Mouse (Mus musculus): ENCODE measurements around the gene Mgat5. TPM values are rescaled to one million over a fixed set of nuclear protein-coding genes. Genes with fewer than 3 reads are reported as not detected.

Gene Mgat5
- polyA plus RNA-seq (2015; fragmentation: Nextera tagmentation; extraction: Ambion mirVana) = 5.9 and 6.3 TPM in 2 replicates

DNA sequence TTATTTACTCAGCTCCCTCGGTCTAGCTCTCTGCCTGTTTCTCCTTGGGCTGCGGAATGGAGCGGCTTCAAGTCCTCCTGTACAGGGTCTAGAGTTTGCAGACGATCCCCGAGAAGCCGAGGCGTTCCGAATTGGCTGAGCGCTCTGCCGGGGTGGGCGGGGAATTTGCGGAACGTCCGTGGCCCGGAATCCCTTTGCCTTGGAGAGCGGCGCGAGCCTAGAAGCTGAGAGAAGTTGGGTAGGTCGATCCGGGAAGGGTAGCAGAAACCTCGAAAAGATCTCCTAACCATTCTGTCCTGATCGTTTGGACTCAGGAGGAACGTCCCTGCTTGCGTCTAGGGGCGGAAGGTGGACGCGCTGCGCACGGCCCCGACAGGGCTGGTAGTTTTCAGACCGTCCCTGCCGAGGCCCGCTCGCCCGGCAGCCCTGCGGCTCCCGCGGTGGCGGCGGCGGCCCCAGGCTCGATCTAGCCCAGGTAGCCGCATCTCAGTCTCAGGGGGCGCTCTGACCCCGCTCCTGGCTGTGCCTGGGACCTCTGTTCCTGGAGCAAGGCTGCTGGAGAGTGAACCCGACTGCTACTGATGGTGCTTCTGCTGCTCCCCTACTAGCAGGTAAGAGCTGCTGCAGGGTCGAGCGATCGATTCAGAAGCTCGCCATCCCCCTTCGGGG, at the start of gene Mgat5:
Gene Mgat5, plus strand, starts transcription at position 199 of the 669 bp plus-strand sequence.
- under 1% methylated on average over 51 of the region's 51 CpGs for WGBS
- peak; percentile 95 for ATAC-seq

GRCm38 (mm10) chr1:127160118-127160760, 44.6 kb upstream of the Mgat5 start:
- H3K4me1 ChIP-seq (replicated peaks) = no peaks in the 10 kb centered on the region

More for the DNA sequence above, at the start of gene Mgat5:
- Histone ChIP-seq H3K4me3 (replicated peaks) (peak within 1 kb of the TSS; percentile 82), H3K9me3 (no peaks in the 10 kb centered on the region), H3K9ac (peak within 1 kb of the TSS; percentile 81), H3K27ac (peak within 1 kb of the TSS; percentile 98), H3K36me3 (no peaks in the 10 kb centered on the region), H3K4me1 (replicated peaks) (0 out of 2 replicates have a peak, but pooled peaks cover 7% of the 10 kb centered on the region), H3K27me3 (replicated peaks) (no peaks in the 10 kb centered on the region), H3K4me2 (replicated peaks) (peak within 1 kb of the TSS; percentile 94)

GRCm38 (mm10) chr1:127164589-127165160, 40.1 kb upstream of the Mgat5 start:
- Histone ChIP-seq H3K36me3 (no peaks in the 10 kb centered on the region), H3K9ac (no peak overlapping the region), H3K27me3 (replicated peaks) (no peaks in the 10 kb centered on the region), H3K4me1 (replicated peaks) (no peaks in the 10 kb centered on the region), H3K4me2 (replicated peaks) (no peak overlapping the region), H3K9me3 (no peaks in the 10 kb centered on the region), H3K4me3 (replicated peaks) (no peak overlapping the region), H3K27ac (no peak overlapping the region)
- 83% methylated on average over 4 of the region's 4 CpGs for WGBS
- peak; percentile 45; the same call in 1 of the 2 replicates for ATAC-seq

More at GRCm38 (mm10) chr1:127160118-127160760, 44.6 kb upstream of the Mgat5 start:
- no peak overlapping the region for H3K4me3 ChIP-seq (replicated peaks)
- ATAC-seq = no peak
- H3K9ac ChIP-seq = no peak overlapping the region
- H3K27me3 ChIP-seq (replicated peaks) = no peaks in the 10 kb centered on the region
- H3K27ac ChIP-seq = no peak overlapping the region
- no peaks in the 10 kb centered on the region for H3K9me3 ChIP-seq
- H3K36me3 ChIP-seq = no peaks in the 10 kb centered on the region
- H3K4me2 ChIP-seq (replicated peaks) = no peak overlapping the region
- WGBS = 94% methylated on average over 5 of the region's 5 CpGs

DNA sequence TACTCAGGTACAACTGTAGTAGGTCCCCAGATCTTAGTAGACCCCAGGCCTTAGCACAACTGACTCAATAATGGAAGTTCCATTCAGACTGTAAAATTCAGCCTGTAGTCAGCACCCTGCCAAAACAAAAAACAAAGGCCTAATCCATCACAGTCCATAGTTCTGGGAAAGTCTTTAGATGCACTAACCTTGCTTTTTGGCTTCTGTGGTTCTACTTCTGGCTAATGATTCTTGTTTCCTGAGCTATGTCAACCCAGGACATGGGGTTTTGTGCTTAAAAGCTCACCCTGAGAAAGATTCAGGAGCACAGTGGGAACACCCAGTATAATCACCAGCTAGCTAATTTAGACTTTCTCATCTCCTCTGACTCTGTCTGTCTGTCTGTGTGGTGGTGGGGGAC, 38.3 kb upstream of the Mgat5 start:
- Histone ChIP-seq H3K4me1 (replicated peaks) (no peaks in the 10 kb centered on the region), H3K4me3 (replicated peaks) (no peak overlapping the region), H3K4me2 (replicated peaks) (no peak overlapping the region), H3K9ac (no peak overlapping the region), H3K36me3 (no peaks in the 10 kb centered on the region), H3K9me3 (no peaks in the 10 kb centered on the region), H3K27me3 (replicated peaks) (no peaks in the 10 kb centered on the region), H3K27ac (no peak overlapping the region)
- no peak for ATAC-seq

GRCm38 (mm10) chr1:127167586-127167985, 37.2 kb upstream of the Mgat5 start:
- Histone ChIP-seq H3K4me2 (replicated peaks) (no peak overlapping the region), H3K36me3 (no peaks in the 10 kb centered on the region), H3K9me3 (no peaks in the 10 kb centered on the region), H3K4me1 (replicated peaks) (no peaks in the 10 kb centered on the region), H3K27ac (no peak overlapping the region), H3K9ac (no peak overlapping the region), H3K27me3 (replicated peaks) (no peaks in the 10 kb centered on the region), H3K4me3 (replicated peaks) (no peak overlapping the region)
- 73% methylated on average over 1 of the region's 1 CpGs for WGBS
- ATAC-seq = no peak

GRCm38 (mm10) chr1:127168205-127168604, 36.6 kb upstream of the Mgat5 start:
- no peaks in the 10 kb centered on the region for H3K4me1 ChIP-seq (replicated peaks)
- WGBS = 61% methylated on average over 8 of the region's 8 CpGs
- no peak for ATAC-seq

DNA sequence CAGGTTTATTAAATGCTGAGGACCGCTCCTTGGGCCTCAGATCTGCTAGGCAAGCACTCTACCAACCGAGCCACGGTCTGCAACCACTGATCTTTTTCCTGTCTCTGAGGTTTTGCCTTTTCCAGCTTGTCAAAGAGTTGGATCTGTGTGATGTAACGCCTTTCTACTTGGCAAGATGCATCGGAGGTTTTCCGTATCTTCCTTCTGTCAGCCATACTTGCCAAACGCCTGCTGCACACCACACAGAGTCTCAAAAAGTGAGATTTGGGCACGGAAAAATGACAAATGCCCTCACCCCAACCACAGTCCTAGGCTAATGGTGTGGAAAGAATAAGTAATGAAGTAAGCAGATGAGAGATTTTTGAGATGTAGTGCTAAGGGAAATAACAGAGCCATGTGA, 35.3 kb upstream of the Mgat5 start:
- no peaks in the 10 kb centered on the region for H3K36me3 ChIP-seq
- H3K4me1 ChIP-seq (replicated peaks) = no peaks in the 10 kb centered on the region
- no peak overlapping the region for H3K27ac ChIP-seq
- WGBS = 88% methylated on average over 8 of the region's 8 CpGs
- H3K4me3 ChIP-seq (replicated peaks) = no peak overlapping the region
- ATAC-seq = no peak
- no peak overlapping the region for H3K4me2 ChIP-seq (replicated peaks)
- H3K9me3 ChIP-seq = no peaks in the 10 kb centered on the region
- no peak overlapping the region for H3K9ac ChIP-seq
- no peaks in the 10 kb centered on the region for H3K27me3 ChIP-seq (replicated peaks)

More at GRCm38 (mm10) chr1:127168205-127168604, 36.6 kb upstream of the Mgat5 start:
- Histone ChIP-seq H3K4me3 (replicated peaks) (no peak overlapping the region), H3K9me3 (no peaks in the 10 kb centered on the region), H3K4me2 (replicated peaks) (no peak overlapping the region), H3K27me3 (replicated peaks) (no peaks in the 10 kb centered on the region), H3K36me3 (no peaks in the 10 kb centered on the region), H3K9ac (no peak overlapping the region), H3K27ac (no peak overlapping the region)

DNA sequence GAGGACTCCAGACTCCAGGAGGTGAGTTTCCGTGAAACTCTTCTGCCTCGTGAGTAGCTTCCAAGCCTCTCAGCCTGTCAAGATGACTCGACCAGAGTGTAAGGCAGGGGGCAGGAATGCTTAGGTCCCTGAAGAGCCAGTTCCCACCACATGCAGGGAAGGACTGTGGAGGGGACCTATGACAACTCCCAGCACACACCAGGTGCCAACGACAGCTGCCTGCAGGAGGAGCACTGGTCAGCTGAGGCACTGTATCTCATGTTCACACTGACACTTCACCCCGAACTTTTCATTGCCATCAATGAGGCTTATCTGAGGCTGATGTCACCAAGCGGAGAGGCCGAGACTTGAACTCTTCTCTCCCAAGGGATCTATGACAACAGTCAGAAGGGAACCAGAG, 33.5 kb upstream of the Mgat5 start:
- ATAC-seq = no peak
- 81% methylated on average over 7 of the region's 7 CpGs for WGBS

DNA sequence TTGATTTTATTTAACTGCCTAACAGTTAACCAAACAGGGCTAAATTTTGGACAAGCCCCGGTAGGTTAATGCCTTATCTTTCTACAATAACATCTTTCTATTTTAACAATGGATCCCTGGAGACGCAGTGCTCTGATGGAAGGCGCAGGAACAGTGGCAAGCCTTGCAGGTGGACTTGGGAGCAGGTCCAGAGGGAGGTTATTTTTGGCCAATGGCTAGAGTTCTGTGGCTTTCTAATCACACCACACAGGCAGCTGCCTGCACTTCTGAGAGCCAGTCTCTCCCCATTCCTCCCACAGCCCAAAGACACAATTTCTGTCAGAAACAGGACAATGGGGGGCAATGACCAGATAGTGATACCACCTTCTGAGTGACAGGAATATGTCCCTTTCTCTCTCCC, 31.4 kb upstream of the Mgat5 start:
- Histone ChIP-seq H3K9me3 (no peaks in the 10 kb centered on the region), H3K36me3 (no peaks in the 10 kb centered on the region), H3K27me3 (replicated peaks) (no peaks in the 10 kb centered on the region), H3K4me1 (replicated peaks) (no peaks in the 10 kb centered on the region), H3K27ac (no peak overlapping the region), H3K9ac (no peak overlapping the region), H3K4me3 (replicated peaks) (no peak overlapping the region), H3K4me2 (replicated peaks) (no peak overlapping the region)
- ATAC-seq = no peak
- WGBS = 85% methylated on average over 3 of the region's 3 CpGs

More for the DNA sequence above, 33.5 kb upstream of the Mgat5 start:
- Histone ChIP-seq H3K36me3 (no peaks in the 10 kb centered on the region), H3K4me3 (replicated peaks) (no peak overlapping the region), H3K27me3 (replicated peaks) (no peaks in the 10 kb centered on the region), H3K9ac (no peak overlapping the region), H3K27ac (no peak overlapping the region), H3K4me1 (replicated peaks) (no peaks in the 10 kb centered on the region), H3K4me2 (replicated peaks) (no peak overlapping the region), H3K9me3 (no peaks in the 10 kb centered on the region)

DNA sequence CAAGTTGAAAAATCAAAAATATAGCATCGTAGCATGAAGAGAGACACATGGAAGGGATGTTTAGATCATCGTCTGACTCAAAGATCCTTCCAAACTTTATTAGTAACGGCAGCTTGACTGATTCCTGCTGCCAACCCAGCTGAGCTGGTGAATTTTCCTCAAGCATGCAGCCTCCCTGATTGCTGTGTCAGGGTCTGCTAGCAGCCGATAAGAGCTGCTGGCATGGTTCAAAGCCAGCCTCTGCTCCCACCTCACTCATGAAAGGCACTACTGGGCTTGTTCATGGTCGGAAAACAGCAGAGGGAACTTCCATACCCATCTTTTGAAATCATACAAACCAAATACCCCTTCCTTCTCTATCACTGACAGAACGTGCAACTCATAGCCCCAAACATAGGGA, 12.4 kb upstream of the Mgat5 start:
- Histone ChIP-seq H3K4me2 (replicated peaks) (no peak overlapping the region), H3K36me3 (no peaks in the 10 kb centered on the region), H3K9ac (no peak overlapping the region), H3K27ac (no peak overlapping the region), H3K4me3 (replicated peaks) (no peak overlapping the region), H3K27me3 (replicated peaks) (no peaks in the 10 kb centered on the region), H3K4me1 (replicated peaks) (no peaks in the 10 kb centered on the region), H3K9me3 (no peaks in the 10 kb centered on the region)
- WGBS = 78% methylated on average over 6 of the region's 6 CpGs
- ATAC-seq = no peak

DNA sequence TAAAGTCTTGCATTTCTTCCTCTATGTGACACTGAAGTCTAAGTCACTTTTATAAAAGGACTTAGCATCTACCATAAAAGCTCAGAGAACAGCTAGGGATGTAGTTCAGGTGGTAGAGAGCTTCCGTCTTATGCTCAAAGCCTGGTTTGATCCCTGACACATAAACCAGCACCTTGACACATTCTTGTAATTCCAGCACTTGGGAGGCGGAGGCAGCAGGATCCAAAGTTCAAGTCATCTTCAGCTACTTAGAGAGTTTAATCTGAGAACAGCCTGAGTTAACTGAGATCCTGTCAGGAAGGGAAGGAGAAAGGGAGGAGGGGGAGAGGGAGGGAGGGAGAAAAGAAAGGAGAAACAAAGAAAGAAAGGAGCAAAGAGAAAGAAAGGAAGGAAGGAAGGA, 5.6 kb upstream of the Mgat5 start:
- Histone ChIP-seq H3K4me3 (replicated peaks) (no peak overlapping the region), H3K27ac (no peak overlapping the region), H3K4me2 (replicated peaks) (no peak overlapping the region), H3K27me3 (replicated peaks) (no peaks in the 10 kb centered on the region), H3K36me3 (no peaks in the 10 kb centered on the region), H3K9me3 (no peaks in the 10 kb centered on the region), H3K9ac (no peak overlapping the region), H3K4me1 (replicated peaks) (no peaks in the 10 kb centered on the region)
- no peak for ATAC-seq
- WGBS = 66% methylated on average over 2 of the region's 2 CpGs

DNA sequence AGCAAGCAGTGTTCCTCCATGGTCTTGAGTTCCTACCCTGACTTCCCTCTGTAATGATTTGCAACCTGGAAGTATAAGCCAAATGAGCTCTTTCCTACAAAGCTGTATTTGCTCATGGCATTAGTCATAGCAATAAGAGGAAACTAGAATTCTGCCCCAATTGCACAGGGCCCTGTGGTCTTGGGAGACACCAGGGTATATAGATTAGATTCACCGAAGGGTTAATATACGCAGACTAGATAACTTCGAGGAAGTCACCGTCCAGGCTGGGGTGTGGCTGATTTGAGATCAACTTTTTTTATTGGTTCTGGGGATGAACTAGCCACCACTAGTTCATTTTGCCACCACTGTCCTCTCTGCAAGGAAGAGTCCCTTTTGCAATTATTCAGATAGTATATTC, 2.5 kb upstream of the Mgat5 start:
- Histone ChIP-seq H3K27me3 (replicated peaks) (no peaks in the 10 kb centered on the region), H3K9me3 (no peaks in the 10 kb centered on the region), H3K36me3 (no peaks in the 10 kb centered on the region), H3K27ac (no peak overlapping the region), H3K9ac (no peak overlapping the region), H3K4me2 (replicated peaks) (no peak overlapping the region), H3K4me1 (replicated peaks) (0 out of 2 replicates have a peak, but pooled peaks cover 7% of the 10 kb centered on the region), H3K4me3 (replicated peaks) (no peak overlapping the region)
- no peak for ATAC-seq
- WGBS = 46% methylated on average over 4 of the region's 4 CpGs

All from intestine, embryonic 15.5 days (tissue).